10 mouse cellular contexts compared by ENCODE assay signal in genomic region chr2:75731233-75731651, GRCm38 (mm10). TPM values are rescaled to one million over a fixed set of nuclear protein-coding genes. Genes with fewer than 3 reads are reported as not detected.
DNase-seq lines count a peak whose midpoint lies in the region; ATAC-seq and TF ChIP-seq lines count a peak whose summit lies in the region.
"Had no signal": no experiment of that assay in that cellular context is flagged by ENCODE, and none has a peak within 500 bp of the region (broad histone marks: within the 10 kb centered on the region; RNA-seq: fewer than 3 reads in every experiment).

No protein-coding gene starts in this region.

- H3K27ac ChIP-seq in liver, adult 2 months (replicated peaks; ENCODE audit: insufficient read depth, low read depth, low read length) = peak overlapping the region; percentile 15; the same call in 1 of the 2 replicates
- H3K27ac ChIP-seq in liver, embryonic 11.5 days (ENCODE audit: low read depth, low read length) = no peak overlapping the region
- peak overlapping the region; percentile 80 for H3K27ac ChIP-seq in bone marrow macrophage, adult 2 months (ENCODE audit: insufficient read depth, low read depth, low read length)
- H3K27ac ChIP-seq in intestine, embryonic 15.5 days = no peak overlapping the region
- H3K27ac ChIP-seq in small intestine, adult 2 months (ENCODE audit: insufficient read depth, low read depth, low read length) = 0 out of 2 replicates have a peak overlapping the region, but pooled peaks have one; percentile 7
- H3K27ac ChIP-seq in kidney, embryonic 16.5 days (ENCODE audit: low read length) = no peak overlapping the region
- no peak overlapping the region for H3K27ac ChIP-seq in forebrain, embryonic 13.5 days
- H3K27ac ChIP-seq: heart, embryonic 13.5 days had no signal

- H3K79me2 ChIP-seq in liver, adult 2 months (ENCODE audit: control insufficient read depth, insufficient read depth, low read length) = no peaks in the 10 kb centered on the region

- H3K36me3 ChIP-seq in liver, adult 2 months (ENCODE audit: control insufficient read depth, insufficient read depth, low read length) = no peaks in the 10 kb centered on the region
- H3K36me3 ChIP-seq in liver, embryonic 11.5 days (ENCODE audit: control insufficient read depth, insufficient read depth, low read length) = no peaks in the 10 kb centered on the region
- H3K36me3 ChIP-seq in intestine, embryonic 15.5 days = no peaks in the 10 kb centered on the region
- no peaks in the 10 kb centered on the region for H3K36me3 ChIP-seq in small intestine, adult 2 months (ENCODE audit: control insufficient read depth, insufficient read depth, low read length)
- no peaks in the 10 kb centered on the region for H3K36me3 ChIP-seq in kidney, embryonic 16.5 days (ENCODE audit: insufficient read depth, low read length)
- H3K36me3 ChIP-seq in forebrain, embryonic 13.5 days (ENCODE audit: poor library complexity, severe bottlenecking) = no peaks in the 10 kb centered on the region
- H3K36me3 ChIP-seq: heart, embryonic 13.5 days had no signal

- ATAC-seq in liver, embryonic 11.5 days (replicated peaks; ENCODE audit: low FRiP score) = no peak
- ATAC-seq in intestine, embryonic 15.5 days = 0 out of 2 replicates have a peak, but pooled peaks have one; percentile 41
- no peak for ATAC-seq in kidney, embryonic 16.5 days (ENCODE audit: low FRiP score, low TSS enrichment)
- ATAC-seq in forebrain, embryonic 13.5 days = no peak

- H3K4me2 ChIP-seq in liver, embryonic 11.5 days = no peak overlapping the region
- no peak overlapping the region for H3K4me2 ChIP-seq in intestine, embryonic 15.5 days (replicated peaks)
- no peak overlapping the region for H3K4me2 ChIP-seq in kidney, embryonic 16.5 days (replicated peaks; ENCODE audit: low read depth, low read length)
- no peak overlapping the region for H3K4me2 ChIP-seq in forebrain, embryonic 13.5 days
- H3K4me2 ChIP-seq: heart, embryonic 13.5 days had no signal

- 54% methylated on average over 5 of the region's 5 CpGs for WGBS in liver, adult 2 months
- 48% methylated on average over 5 of the region's 5 CpGs for WGBS in liver, embryonic 11.5 days
- WGBS in intestine, embryonic 15.5 days = 69% methylated on average over 5 of the region's 5 CpGs
- WGBS in small intestine, adult 2 months = 75% methylated on average over 5 of the region's 5 CpGs
- WGBS in kidney, embryonic 16.5 days = 78% methylated on average over 5 of the region's 5 CpGs
- 79% methylated on average over 5 of the region's 5 CpGs for WGBS in forebrain, embryonic 13.5 days

- no peak overlapping the region for H3K9ac ChIP-seq in liver, adult 2 months (ENCODE audit: low read depth, low read length)
- H3K9ac ChIP-seq in liver, embryonic 11.5 days (ENCODE audit: low read depth, low read length) = no peak overlapping the region
- H3K9ac ChIP-seq in intestine, embryonic 15.5 days = no peak overlapping the region
- H3K9ac ChIP-seq in kidney, embryonic 16.5 days (replicated peaks; ENCODE audit: low read length) = no peak overlapping the region
- no peak overlapping the region for H3K9ac ChIP-seq in forebrain, embryonic 13.5 days
- H3K9ac ChIP-seq: heart, embryonic 13.5 days had no signal

- no peak for TF ChIP-seq POLR2A in liver, adult 2 months (IDR thresholded peaks at IDR 0.05; ENCODE audit: extremely low read depth, insufficient read depth, low read length)
- TF ChIP-seq POLR2A in bone marrow macrophage, adult 2 months (IDR thresholded peaks at IDR 0.05; ENCODE audit: borderline replicate concordance, low read depth, low read length) = no peak
- TF ChIP-seq POLR2A in small intestine, adult 2 months (IDR thresholded peaks at IDR 0.05; ENCODE audit: low read depth, low read length) = no peak

- no peaks in the 10 kb centered on the region for H3K9me3 ChIP-seq in liver, embryonic 11.5 days (ENCODE audit: control insufficient read depth, low read length)
- H3K9me3 ChIP-seq in intestine, embryonic 15.5 days = no peaks in the 10 kb centered on the region
- no peaks in the 10 kb centered on the region for H3K9me3 ChIP-seq in kidney, embryonic 16.5 days (ENCODE audit: low read length)
- no peaks in the 10 kb centered on the region for H3K9me3 ChIP-seq in forebrain, embryonic 13.5 days (replicated peaks)
- H3K9me3 ChIP-seq: heart, embryonic 13.5 days had no signal

- DNase-seq in liver, adult 2 months (ENCODE audit: extremely low read depth, low read depth, low spot score) = peak; percentile 73
- DNase-seq in liver, embryonic 11.5 days (ENCODE audit: low spot score) = no peak
- no peak for DNase-seq in right cerebral cortex, postnatal 25 days
- DNase-seq: midbrain, embryonic 14.5 days had no signal

- TF ChIP-seq CTCF in liver, adult 2 months (IDR thresholded peaks at IDR 0.05; ENCODE audit: low read depth, low read length) = no peak
- no peak for TF ChIP-seq CTCF in bone marrow macrophage, adult 2 months (IDR thresholded peaks at IDR 0.05; ENCODE audit: low read depth, low read length)
- no peak for TF ChIP-seq CTCF in small intestine, adult 2 months (IDR thresholded peaks at IDR 0.05; ENCODE audit: extremely low read depth, insufficient read length, insufficient replicate concordance, low read depth, low read length)

- peaks cover 12% of the 10 kb centered on the region for H3K4me1 ChIP-seq in liver, adult 2 months (ENCODE audit: control insufficient read depth, insufficient read depth, low read length)
- H3K4me1 ChIP-seq in liver, embryonic 11.5 days (replicated peaks; ENCODE audit: control insufficient read depth, insufficient read depth, low read length) = no peaks in the 10 kb centered on the region; the same call in 1 of the 2 replicates
- H3K4me1 ChIP-seq in bone marrow macrophage, adult 2 months (ENCODE audit: control insufficient read depth, insufficient read depth, low read length) = peaks cover 55% of the 10 kb centered on the region
- no peaks in the 10 kb centered on the region for H3K4me1 ChIP-seq in intestine, embryonic 15.5 days (replicated peaks)
- peaks cover 2% of the 10 kb centered on the region; the same call in 1 of the 2 replicates for H3K4me1 ChIP-seq in small intestine, adult 2 months (ENCODE audit: control insufficient read depth, insufficient read depth, insufficient read length, low read length)
- H3K4me1 ChIP-seq in kidney, embryonic 16.5 days (ENCODE audit: insufficient read depth, low read length) = no peaks in the 10 kb centered on the region
- H3K4me1 ChIP-seq in forebrain, embryonic 13.5 days = peaks cover 7% of the 10 kb centered on the region; the same call in 1 of the 2 replicates

- H3K4me3 ChIP-seq in liver, adult 2 months (ENCODE audit: insufficient read depth, low read depth, low read length) = no peak overlapping the region
- H3K4me3 ChIP-seq in liver, embryonic 11.5 days (ENCODE audit: low read depth, low read length) = no peak overlapping the region
- H3K4me3 ChIP-seq in bone marrow macrophage, adult 2 months (ENCODE audit: insufficient read depth, low read length) = no peak overlapping the region
- H3K4me3 ChIP-seq in intestine, embryonic 15.5 days (replicated peaks) = no peak overlapping the region
- H3K4me3 ChIP-seq in small intestine, adult 2 months (ENCODE audit: low read depth, low read length) = no peak overlapping the region
- no peak overlapping the region for H3K4me3 ChIP-seq in kidney, embryonic 16.5 days (ENCODE audit: low read length)
- no peak overlapping the region for H3K4me3 ChIP-seq in forebrain, embryonic 13.5 days
- H3K4me3 ChIP-seq: heart, embryonic 13.5 days had no signal

- H3K27me3 ChIP-seq in liver, adult 2 months (ENCODE audit: control insufficient read depth, insufficient read depth, low read length) = no peaks in the 10 kb centered on the region
- no peaks in the 10 kb centered on the region for H3K27me3 ChIP-seq in liver, embryonic 11.5 days (replicated peaks; ENCODE audit: control insufficient read depth, insufficient read depth, low read length)
- no peaks in the 10 kb centered on the region for H3K27me3 ChIP-seq in intestine, embryonic 15.5 days (replicated peaks)
- no peaks in the 10 kb centered on the region for H3K27me3 ChIP-seq in small intestine, adult 2 months (ENCODE audit: control insufficient read depth, insufficient read depth, low read length)
- H3K27me3 ChIP-seq in kidney, embryonic 16.5 days (ENCODE audit: insufficient read depth, low read length) = no peaks in the 10 kb centered on the region
- H3K27me3 ChIP-seq in forebrain, embryonic 13.5 days = no peaks in the 10 kb centered on the region
- H3K27me3 ChIP-seq: heart, embryonic 13.5 days had no signal

RNA-seq across cellular contexts. Expression of gene Nfe2l2, which starts 26.8 kb away (rescaled TPM):
- 29.5 and 34.1 TPM in 2 replicates for total RNA-seq in liver, adult 2 months (2014; rRNA removed)
- polyA plus RNA-seq in liver, adult 2 months (2012; rRNA removed) = 35.9 and 40.1 TPM in 2 replicates
- 69.6 and 77.5 TPM in 2 replicates for polyA plus RNA-seq in liver, embryonic 11.5 days (2014; fragmentation: Nextera tagmentation; extraction: Ambion mirVana)
- polyA plus RNA-seq in bone marrow macrophage, adult 2 months (2012; ENCODE audit: insufficient read depth, insufficient read length, missing spikeins) = 266 and 269 TPM in 2 replicates
- 89.3 and 93.6 TPM in 2 replicates for polyA plus RNA-seq in intestine, embryonic 15.5 days (2015; fragmentation: Nextera tagmentation; extraction: Ambion mirVana)
- polyA plus RNA-seq in small intestine, adult 2 months (2012; rRNA removed) = 42.5 and 62.5 TPM in 2 replicates
- 87.7 and 90.7 TPM in 2 replicates for polyA plus RNA-seq in kidney, embryonic 16.5 days (2015; fragmentation: Nextera tagmentation; extraction: Ambion mirVana)
- 15.6 and 15.9 TPM in 2 replicates for polyA plus RNA-seq in forebrain, embryonic 13.5 days (2015; fragmentation: Nextera tagmentation; extraction: Ambion mirVana)

Comparison
In these comparisons a context has a peak if more than half of its experiments do, and no peak if none do; other contexts are left out.
1. H3K27ac ChIP-seq: peak in liver, adult 2 months (single experiment), bone marrow macrophage, adult 2 months (single experiment) and small intestine, adult 2 months (single experiment); none in liver, embryonic 11.5 days (single experiment), intestine, embryonic 15.5 days (single experiment), kidney, embryonic 16.5 days (single experiment) and forebrain, embryonic 13.5 days (single experiment).